Mouse (Mus musculus) heart, adult 2 months (tissue): ENCODE measurements around the gene B3gat1.

ENCODE experiments used
- CTCF ChIP-seq: fragments of 200-600 bp; IDR thresholded peaks from 2 replicates; pipeline ENCODE4 v1.8.1; 2022; ENCODE audit warnings: antibody characterized with exemption, mild to moderate bottlenecking, moderate library complexity
- EP300 ChIP-seq: fragments of 200-500 bp; IDR thresholded peaks from 2 replicates; pipeline ENCODE4 v1.6.1; 2011; ENCODE audit warnings: low read depth, low read length, control low read depth; ENCODE audit not compliant: insufficient read depth
- POLR2A ChIP-seq: fragments of 200-500 bp; IDR thresholded peaks from 2 replicates; pipeline ENCODE4 v1.6.1; 2011; ENCODE audit warnings: mild to moderate bottlenecking, low read depth, low read length, control low read depth; ENCODE audit not compliant: insufficient read depth

GRCm38 (mm10) chr9:26727445-26727844, 6.1 kb upstream of the B3gat1 start:
- no peak for TF ChIP-seq POLR2A
- no peak for TF ChIP-seq EP300
- TF ChIP-seq CTCF: no peak
